Mouse (Mus musculus) hindbrain, postnatal 0 days (tissue): ENCODE measurements around the gene Akap7. TPM values are rescaled to one million over a fixed set of nuclear protein-coding genes. Genes with fewer than 3 reads are reported as not detected.
A peak's percentile ranks its signal among the peaks of the same experiment; 100 is the strongest.
"Not testable (repeated sequence)": the region's sequence is repeated elsewhere in the genome, so short reads cannot be mapped to it uniquely, and the experiment has no call there.

ENCODE experiments used
- ATAC-seq: fragments of 200-750 bp; cut with Nextera tagmentation; 2 replicates; pipeline ENCODE4 v1.8.0; 2017; ENCODE audit warnings: mild to moderate bottlenecking, moderate TSS enrichment, moderate library complexity
- DNase-seq: peaks from one replicate; pipeline ENCODE4 v3.0.0-alpha.2; 2015; ENCODE audit warnings: low spot score
- H3K27ac ChIP-seq: fragments of 300-500 bp; sonication (generic); 2 replicates; pipeline ENCODE4 v1.5.1; 2014; ENCODE audit warnings: mild to moderate bottlenecking
- H3K27me3 ChIP-seq: fragments of 300-500 bp; sonication (generic); 2 replicates; pipeline ENCODE4 v1.6.1; 2014; ENCODE audit warnings: low read length, mixed read lengths; ENCODE audit not compliant: insufficient read depth
- H3K36me3 ChIP-seq: fragments of 300-500 bp; sonication (generic); 2 replicates; pipeline ENCODE4 v1.6.1; 2014; ENCODE audit warnings: low read length, mixed read lengths; ENCODE audit not compliant: insufficient read depth
- H3K4me1 ChIP-seq: fragments of 300-500 bp; sonication (generic); 2 replicates; pipeline ENCODE4 v1.6.1; 2014; ENCODE audit warnings: antibody characterized with exemption, low read length, mixed read lengths; ENCODE audit not compliant: insufficient read depth
- H3K4me2 ChIP-seq: fragments of 300-500 bp; sonication (generic); 2 replicates; pipeline ENCODE4 v1.6.1; 2014; ENCODE audit warnings: low read depth, mild to moderate bottlenecking, low read length, moderate library complexity, mixed read lengths
- H3K4me3 ChIP-seq: fragments of 300-500 bp; sonication (generic); 2 replicates; pipeline ENCODE4 v1.5.1; 2014; ENCODE audit warnings: low read length
- H3K9ac ChIP-seq: fragments of 300-500 bp; sonication (generic); replicated peaks from 2 replicates; pipeline ENCODE4 v1.6.1; 2014; ENCODE audit warnings: mild to moderate bottlenecking, low read length, moderate library complexity, mixed read lengths
- H3K9me3 ChIP-seq: fragments of 300-500 bp; sonication (generic); 2 replicates; pipeline ENCODE4 v1.6.1; 2016; ENCODE audit warnings: low read length, mixed read lengths
- CTCF ChIP-seq: IDR thresholded peaks from 2 replicates; pipeline ENCODE4 v1.5.1; 2016; ENCODE audit warnings: antibody characterized with exemption, control low read depth, low read depth
- WGBS: fragments of 180-500 bp; shearing (Covaris S2); extraction: QIAGEN DNeasy Blood & Tissue Kit; methylation state at CpG from one replicate; pipeline ENCODE4 v1.1.7; 2014; 5-methylcytosine and 5-hydroxymethylcytosine counted together
- polyA plus RNA-seq: library from polyadenylated mRNA; unstranded; fragments of >200 nt; fragmentation: Nextera tagmentation; extraction: Ambion mirVana; gene quantifications from 2 replicates; pipeline ENCODE4 v1.2.1, GENCODE M21; 2015
- total RNA-seq: library from RNA; depleted of rRNA; stranded (reverse); fragments of >200 nt; gene quantifications from 2 replicates; pipeline ENCODE4 v1.2.3, GENCODE M21; 2014

The Akap7 gene
- total and polyA plus RNA-seq, 2 experiments from 2014 or later = 78.0 to 84.0 TPM

- Histone ChIP-seq H3K27ac (no peak overlapping the region), H3K4me3 (no peak overlapping the region), H3K27me3 (no peaks in the 10 kb centered on the region), H3K4me1 (no peaks in the 10 kb centered on the region), H3K4me2 (no peak overlapping the region), H3K9ac (no peak overlapping the region), H3K36me3 (0 out of 2 replicates have a peak, but pooled peaks cover 3% of the 10 kb centered on the region), H3K9me3 (no peaks in the 10 kb centered on the region)
- WGBS = 74% methylated on average over 6 of the region's 6 CpGs
- no peak for TF ChIP-seq CTCF
- ATAC-seq (peak; percentile 49), DNase-seq (no peak)
Measured at GRCm38 (mm10) chr10:25167365-25168194, 140.1 kb downstream of the Akap7 start.

- not testable (repeated sequence) for H3K36me3 ChIP-seq, H3K27ac ChIP-seq, ATAC-seq, H3K27me3 ChIP-seq, H3K9me3 ChIP-seq, DNase-seq, H3K4me2 ChIP-seq, H3K4me1 ChIP-seq, H3K4me3 ChIP-seq, H3K9ac ChIP-seq
- WGBS = 31% methylated on average over 3 of the region's 3 CpGs
Measured at GRCm38 (mm10) chr10:25163510-25163909, 144.2 kb downstream of the Akap7 start.

- Histone ChIP-seq H3K27ac (no peak overlapping the region), H3K27me3 (no peaks in the 10 kb centered on the region), H3K9me3 (no peaks in the 10 kb centered on the region), H3K4me1 (no peaks in the 10 kb centered on the region), H3K9ac (no peak overlapping the region), H3K4me2 (no peak overlapping the region), H3K36me3 (no peaks in the 10 kb centered on the region), H3K4me3 (no peak overlapping the region)
- WGBS = 83% methylated on average over 2 of the region's 2 CpGs
- DNase-seq = no peak
- no peak for ATAC-seq
- TF ChIP-seq CTCF = no peak
Measured at GRCm38 (mm10) chr10:25161701-25162100, 146.0 kb downstream of the Akap7 start.

- ATAC-seq = no peak
- TF ChIP-seq CTCF = no peak
- Histone ChIP-seq H3K27me3 (no peaks in the 10 kb centered on the region), H3K36me3 (no peaks in the 10 kb centered on the region), H3K4me2 (no peak overlapping the region), H3K4me1 (no peaks in the 10 kb centered on the region), H3K27ac (no peak overlapping the region), H3K9me3 (no peaks in the 10 kb centered on the region), H3K4me3 (no peak overlapping the region), H3K9ac (no peak overlapping the region)
- WGBS = 91% methylated on average over 5 of the region's 5 CpGs
- no peak for DNase-seq
Measured at GRCm38 (mm10) chr10:25158651-25159050, 149.0 kb downstream of the Akap7 start.

- no peak overlapping the region for H3K4me3 ChIP-seq
- H3K4me2 ChIP-seq = no peak overlapping the region
- H3K9me3 ChIP-seq = no peaks in the 10 kb centered on the region
- DNase-seq = no peak
- no peak overlapping the region for H3K27ac ChIP-seq
- no peak for TF ChIP-seq CTCF
- no peak for ATAC-seq
- no peaks in the 10 kb centered on the region for H3K27me3 ChIP-seq
- H3K4me1 ChIP-seq = no peaks in the 10 kb centered on the region
- no peaks in the 10 kb centered on the region for H3K36me3 ChIP-seq
- no peak overlapping the region for H3K9ac ChIP-seq
Measured at GRCm38 (mm10) chr10:25157339-25157738, 150.3 kb downstream of the Akap7 start.

GRCm38 (mm10) chr10:25154225-25154624 is 153.4 kb downstream of the Akap7 start:
- H3K4me1 ChIP-seq = no peaks in the 10 kb centered on the region
- H3K27me3 ChIP-seq = no peaks in the 10 kb centered on the region
- DNase-seq (no peak), ATAC-seq (no peak)
- no peaks in the 10 kb centered on the region for H3K36me3 ChIP-seq
- no peaks in the 10 kb centered on the region for H3K9me3 ChIP-seq
- no peak overlapping the region for H3K27ac ChIP-seq
- WGBS = 64% methylated on average over 6 of the region's 6 CpGs
- no peak overlapping the region for H3K4me3 ChIP-seq
- TF ChIP-seq CTCF = no peak
- H3K4me2 ChIP-seq = no peak overlapping the region
- no peak overlapping the region for H3K9ac ChIP-seq

- WGBS = 89% methylated on average over 7 of the region's 7 CpGs
- Histone ChIP-seq H3K27ac (no peak overlapping the region), H3K4me3 (no peak overlapping the region), H3K9me3 (no peaks in the 10 kb centered on the region), H3K9ac (no peak overlapping the region), H3K36me3 (no peaks in the 10 kb centered on the region), H3K27me3 (no peaks in the 10 kb centered on the region), H3K4me2 (no peak overlapping the region), H3K4me1 (no peaks in the 10 kb centered on the region)
- no peak for DNase-seq
- no peak for ATAC-seq
- TF ChIP-seq CTCF = no peak
Measured at GRCm38 (mm10) chr10:25151172-25151800, 156.4 kb downstream of the Akap7 start.
